Mouse (Mus musculus): ENCODE measurements around the gene Nt5c2. TPM values are rescaled to one million over a fixed set of nuclear protein-coding genes. Genes with fewer than 3 reads are reported as not detected.

Nt5c2 gene
- polyA plus RNA-seq (2014; fragmentation: Nextera tagmentation; extraction: Ambion mirVana): 73.5 and 79.6 TPM in 2 replicates

- H3K4me3 ChIP-seq (ENCODE audit: low read depth, low read length): peak within 1 kb of the TSS; percentile 49
- H3K4me1 ChIP-seq (ENCODE audit: control insufficient read depth, insufficient read depth, low read length): peaks cover 13% of the 10 kb centered on the region
- under 1% methylated on average over 119 of the region's 124 CpGs for WGBS
- DNase-seq (ENCODE audit: low spot score, missing footprints) (peak; percentile 96), ATAC-seq (ENCODE audit: low FRiP score) (peak; percentile 84)
- H3K27ac ChIP-seq (ENCODE audit: low read depth, low read length): peak within 1 kb of the TSS; percentile 73
- H3K9me3 ChIP-seq (ENCODE audit: control insufficient read depth, low read length): no peaks in the 10 kb centered on the region
- H3K9ac ChIP-seq (ENCODE audit: low read length): peak within 1 kb of the TSS; percentile 65
- H3K27me3 ChIP-seq (ENCODE audit: control insufficient read depth, insufficient read depth, low read length): peaks cover 39% of the 10 kb centered on the region
- H3K36me3 ChIP-seq (ENCODE audit: control insufficient read depth, insufficient read depth, low read length): no peaks in the 10 kb centered on the region
- peak within 1 kb of the TSS; percentile 52 for H3K4me2 ChIP-seq
Observed at GRCm38 (mm10) chr19:47014447-47015381, at the start of gene Nt5c2, which contains the start of gene Ina. Gene Nt5c2, minus strand, starts transcription at chr19:47015153. Gene Ina, plus strand, starts transcription at chr19:47014698.

- DNase-seq (ENCODE audit: low spot score, missing footprints): no peak
- 70% methylated on average over 1 of the region's 1 CpGs for whole genome bisulfite sequencing
- H3K4me2 ChIP-seq: no peak overlapping the region
Observed at GRCm38 (mm10) chr19:47057684-47058083, 42.7 kb upstream of the Nt5c2 start.

GRCm38 (mm10) chr19:47053471-47053870 lies 38.5 kb upstream of the Nt5c2 start:
- H3K27ac ChIP-seq (ENCODE audit: low read depth, low read length): no peak overlapping the region
- H3K36me3 ChIP-seq (ENCODE audit: control insufficient read depth, insufficient read depth, low read length): no peaks in the 10 kb centered on the region
- DNase-seq (ENCODE audit: low spot score, missing footprints) (no peak), ATAC-seq (ENCODE audit: low FRiP score) (no peak)
- H3K4me2 ChIP-seq: no peak overlapping the region
- no peaks in the 10 kb centered on the region for H3K9me3 ChIP-seq (ENCODE audit: control insufficient read depth, low read length)
- peaks cover 15% of the 10 kb centered on the region for H3K4me1 ChIP-seq (ENCODE audit: control insufficient read depth, insufficient read depth, low read length)
- H3K4me3 ChIP-seq (ENCODE audit: low read depth, low read length): no peak overlapping the region
- H3K27me3 ChIP-seq (ENCODE audit: control insufficient read depth, insufficient read depth, low read length): no peaks in the 10 kb centered on the region
- no peak overlapping the region for H3K9ac ChIP-seq (ENCODE audit: low read length)
- WGBS: 90% methylated on average over 4 of the region's 4 CpGs

More at GRCm38 (mm10) chr19:47057684-47058083, 42.7 kb upstream of the Nt5c2 start:
- no peaks in the 10 kb centered on the region for H3K4me1 ChIP-seq (ENCODE audit: control insufficient read depth, insufficient read depth, low read length)
- H3K9me3 ChIP-seq (ENCODE audit: control insufficient read depth, low read length): no peaks in the 10 kb centered on the region
- no peaks in the 10 kb centered on the region for H3K36me3 ChIP-seq (ENCODE audit: control insufficient read depth, insufficient read depth, low read length)
- H3K9ac ChIP-seq (ENCODE audit: low read length): no peak overlapping the region
- no peak for ATAC-seq (ENCODE audit: low FRiP score)
- H3K27me3 ChIP-seq (ENCODE audit: control insufficient read depth, insufficient read depth, low read length): no peaks in the 10 kb centered on the region
- H3K27ac ChIP-seq (ENCODE audit: low read depth, low read length): no peak overlapping the region
- H3K4me3 ChIP-seq (ENCODE audit: low read depth, low read length): no peak overlapping the region

GRCm38 (mm10) chr19:47052927-47053326 lies 38.0 kb upstream of the Nt5c2 start:
- Histone ChIP-seq H3K4me2 (no peak overlapping the region), H3K9ac (ENCODE audit: low read length) (no peak overlapping the region), H3K36me3 (ENCODE audit: control insufficient read depth, insufficient read depth, low read length) (no peaks in the 10 kb centered on the region), H3K4me1 (ENCODE audit: control insufficient read depth, insufficient read depth, low read length) (peaks cover 15% of the 10 kb centered on the region), H3K27me3 (ENCODE audit: control insufficient read depth, insufficient read depth, low read length) (no peaks in the 10 kb centered on the region), H3K27ac (ENCODE audit: low read depth, low read length) (no peak overlapping the region), H3K9me3 (ENCODE audit: control insufficient read depth, low read length) (no peaks in the 10 kb centered on the region), H3K4me3 (ENCODE audit: low read depth, low read length) (no peak overlapping the region)
- whole genome bisulfite sequencing: 84% methylated on average over 4 of the region's 4 CpGs
- DNase-seq (ENCODE audit: low spot score, missing footprints) (no peak), ATAC-seq (ENCODE audit: low FRiP score) (no peak)

GRCm38 (mm10) chr19:47050271-47051032 lies 35.5 kb upstream of the Nt5c2 start, which contains the start of gene Pcgf6:
Gene Pcgf6, minus strand, starts transcription at chr19:47050906.
- H3K27me3 ChIP-seq (ENCODE audit: control insufficient read depth, insufficient read depth, low read length): no peaks in the 10 kb centered on the region
- H3K4me2 ChIP-seq: peak within 1 kb of the TSS; percentile 85
- under 1% methylated on average over 72 of the region's 75 CpGs for WGBS
- DNase-seq (ENCODE audit: low spot score, missing footprints) (peak; percentile 98), ATAC-seq (ENCODE audit: low FRiP score) (peak; percentile 91)
- H3K9me3 ChIP-seq (ENCODE audit: control insufficient read depth, low read length): no peaks in the 10 kb centered on the region
- H3K4me1 ChIP-seq (ENCODE audit: control insufficient read depth, insufficient read depth, low read length): peaks cover 15% of the 10 kb centered on the region
- H3K36me3 ChIP-seq (ENCODE audit: control insufficient read depth, insufficient read depth, low read length): peaks cover 4% of the 10 kb centered on the region; the same call in 1 of the 2 replicates
- H3K4me3 ChIP-seq (ENCODE audit: low read depth, low read length): peak within 1 kb of the TSS; percentile 82
- H3K9ac ChIP-seq (ENCODE audit: low read length): peak within 1 kb of the TSS; percentile 94
- H3K27ac ChIP-seq (ENCODE audit: low read depth, low read length): peak within 1 kb of the TSS; percentile 90

- Histone ChIP-seq H3K27ac (ENCODE audit: low read depth, low read length) (no peak overlapping the region), H3K4me1 (ENCODE audit: control insufficient read depth, insufficient read depth, low read length) (peaks cover 15% of the 10 kb centered on the region), H3K9ac (ENCODE audit: low read length) (peak overlapping the region; percentile 94), H3K9me3 (ENCODE audit: control insufficient read depth, low read length) (no peaks in the 10 kb centered on the region), H3K4me2 (peak overlapping the region; percentile 85), H3K36me3 (ENCODE audit: control insufficient read depth, insufficient read depth, low read length) (peaks cover 4% of the 10 kb centered on the region; the same call in 1 of the 2 replicates), H3K4me3 (ENCODE audit: low read depth, low read length) (peak overlapping the region; percentile 82), H3K27me3 (ENCODE audit: control insufficient read depth, insufficient read depth, low read length) (no peaks in the 10 kb centered on the region)
- ATAC-seq (ENCODE audit: low FRiP score) (peak; percentile 43; the same call in 1 of the 2 replicates), DNase-seq (ENCODE audit: low spot score, missing footprints) (no peak)
- WGBS: 9% methylated on average over 7 of the region's 7 CpGs
Observed at GRCm38 (mm10) chr19:47049840-47050239, 34.9 kb upstream of the Nt5c2 start.

GRCm38 (mm10) chr19:47049061-47049460 lies 34.1 kb upstream of the Nt5c2 start:
- DNase-seq (ENCODE audit: low spot score, missing footprints): no peak
- Histone ChIP-seq H3K4me2 (peak overlapping the region; percentile 85), H3K36me3 (ENCODE audit: control insufficient read depth, insufficient read depth, low read length) (peaks cover 4% of the 10 kb centered on the region; the same call in 1 of the 2 replicates), H3K27me3 (ENCODE audit: control insufficient read depth, insufficient read depth, low read length) (no peaks in the 10 kb centered on the region), H3K9me3 (ENCODE audit: control insufficient read depth, low read length) (no peaks in the 10 kb centered on the region), H3K27ac (ENCODE audit: low read depth, low read length) (no peak overlapping the region), H3K9ac (ENCODE audit: low read length) (peak overlapping the region; percentile 16; the same call in 1 of the 2 replicates), H3K4me1 (ENCODE audit: control insufficient read depth, insufficient read depth, low read length) (peaks cover 15% of the 10 kb centered on the region), H3K4me3 (ENCODE audit: low read depth, low read length) (no peak overlapping the region)
- ATAC-seq (ENCODE audit: low FRiP score): no peak
- 61% methylated on average over 4 of the region's 4 CpGs for WGBS

- no peak overlapping the region for H3K27ac ChIP-seq (ENCODE audit: low read depth, low read length)
- no peak for ATAC-seq (ENCODE audit: low FRiP score)
- no peaks in the 10 kb centered on the region for H3K27me3 ChIP-seq (ENCODE audit: control insufficient read depth, insufficient read depth, low read length)
- H3K4me1 ChIP-seq (ENCODE audit: control insufficient read depth, insufficient read depth, low read length): peaks cover 15% of the 10 kb centered on the region
- H3K36me3 ChIP-seq (ENCODE audit: control insufficient read depth, insufficient read depth, low read length): peaks cover 6% of the 10 kb centered on the region; the same call in 1 of the 2 replicates
- no peak overlapping the region for H3K4me2 ChIP-seq
- H3K9me3 ChIP-seq (ENCODE audit: control insufficient read depth, low read length): no peaks in the 10 kb centered on the region
- 86% methylated on average over 13 of the region's 13 CpGs for WGBS
- H3K9ac ChIP-seq (ENCODE audit: low read length): no peak overlapping the region
- no peak for DNase-seq (ENCODE audit: low spot score, missing footprints)
- no peak overlapping the region for H3K4me3 ChIP-seq (ENCODE audit: low read depth, low read length)
Observed at GRCm38 (mm10) chr19:47047236-47047833, 32.4 kb upstream of the Nt5c2 start.

Measured in midbrain, embryonic 11.5 days (tissue).